Mouse (Mus musculus) megakaryocyte, embryonic 14.5 days (primary cell): ENCODE results near the gene Tmem191c. TPM values are rescaled to one million over a fixed set of nuclear protein-coding genes. Genes with fewer than 3 reads are reported as not detected.

Experiments
- H3K27me3 ChIP-seq: replicated peaks from 2 replicates; pipeline ENCODE3; 2012; ENCODE audit warnings: inconsistent platforms
- H3K36me3 ChIP-seq: replicated peaks from 2 replicates; pipeline ENCODE3; 2012; ENCODE audit warnings: low read length, inconsistent platforms, mixed read lengths
- H3K4me1 ChIP-seq: 2 replicates; pipeline ENCODE4 v1.6.1; 2012; ENCODE audit warnings: inconsistent platforms
- H3K4me3 ChIP-seq: replicated peaks from 2 replicates; pipeline ENCODE3; 2012; ENCODE audit warnings: moderate library complexity, mild to moderate bottlenecking, inconsistent platforms
- H3K9me3 ChIP-seq: 2 replicates; pipeline ENCODE4 v1.6.1; 2012; ENCODE audit warnings: inconsistent platforms
- FLI1 ChIP-seq: IDR thresholded peaks from 2 replicates; pipeline ENCODE4 v1.6.1; 2012; ENCODE audit warnings: low read length, inconsistent platforms, mixed read lengths
- GATA1 ChIP-seq: IDR thresholded peaks from 3 replicates; pipeline ENCODE4 v1.6.1; 2012; ENCODE audit warnings: mixed read lengths, low read length, inconsistent platforms, borderline replicate concordance
- polyA plus RNA-seq: library from polyadenylated mRNA; stranded (reverse); fragments of >175 nt; gene quantifications from 2 replicates; pipeline ENCODE4 v1.2.3, GENCODE M21; 2012; ENCODE audit warnings: low replicate concordance; ENCODE audit not compliant: insufficient read depth

The Tmem191c gene
- polyA plus RNA-seq, 1 experiment = 13.2 TPM

DNA sequence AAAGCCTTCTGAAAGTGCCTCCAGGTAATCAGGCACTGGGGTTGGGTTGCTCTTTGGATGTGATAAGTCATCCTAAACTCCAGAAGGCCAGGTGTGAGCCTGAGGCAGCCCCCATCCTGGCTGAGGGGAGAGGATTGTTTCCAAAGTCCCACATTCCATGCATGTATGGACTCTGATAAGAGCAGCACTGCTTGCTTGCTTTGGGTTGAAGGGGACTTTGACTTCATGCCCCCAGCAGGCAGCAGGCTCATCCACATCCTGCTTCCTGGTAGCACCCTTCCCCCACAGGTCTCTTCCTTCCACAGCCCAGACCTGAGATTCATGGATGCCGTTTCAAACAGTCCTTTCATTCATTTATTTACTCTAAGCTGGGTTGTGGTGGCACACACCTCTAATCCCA, 32.1 kb upstream of the Tmem191c start:
- H3K4me1 ChIP-seq = peaks cover 42% of the 10 kb centered on the region
- TF ChIP-seq FLI1 = no peak
- TF ChIP-seq GATA1 = no peak
- no peak overlapping the region for H3K4me3 ChIP-seq
- H3K36me3 ChIP-seq = no peaks in the 10 kb centered on the region
- H3K9me3 ChIP-seq = no peaks in the 10 kb centered on the region
- no peaks in the 10 kb centered on the region for H3K27me3 ChIP-seq

DNA sequence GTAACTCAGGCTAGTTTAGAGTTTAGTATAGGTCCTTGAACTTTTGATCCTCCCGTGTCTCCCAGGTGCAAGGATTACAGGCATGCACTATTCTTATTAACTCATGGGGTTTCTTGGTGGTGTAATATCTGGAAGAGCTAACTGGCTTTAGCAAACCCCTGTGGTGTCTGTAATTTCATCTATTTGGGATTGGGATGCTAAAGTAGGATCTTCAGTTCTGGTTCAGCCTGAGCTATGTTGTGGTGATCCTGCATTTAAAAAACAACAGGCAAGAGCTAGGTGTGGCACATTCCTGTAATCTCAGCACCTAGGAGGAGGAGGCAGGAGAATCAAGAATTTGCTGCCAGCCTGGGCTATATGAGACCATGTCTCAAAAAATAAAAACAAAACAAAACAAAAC, 30.9 kb upstream of the Tmem191c start:
- H3K4me1 ChIP-seq = peaks cover 42% of the 10 kb centered on the region
- H3K4me3 ChIP-seq = no peak overlapping the region
- H3K27me3 ChIP-seq = no peaks in the 10 kb centered on the region
- no peaks in the 10 kb centered on the region for H3K36me3 ChIP-seq
- no peak for TF ChIP-seq FLI1
- no peak for TF ChIP-seq GATA1
- H3K9me3 ChIP-seq = no peaks in the 10 kb centered on the region

DNA sequence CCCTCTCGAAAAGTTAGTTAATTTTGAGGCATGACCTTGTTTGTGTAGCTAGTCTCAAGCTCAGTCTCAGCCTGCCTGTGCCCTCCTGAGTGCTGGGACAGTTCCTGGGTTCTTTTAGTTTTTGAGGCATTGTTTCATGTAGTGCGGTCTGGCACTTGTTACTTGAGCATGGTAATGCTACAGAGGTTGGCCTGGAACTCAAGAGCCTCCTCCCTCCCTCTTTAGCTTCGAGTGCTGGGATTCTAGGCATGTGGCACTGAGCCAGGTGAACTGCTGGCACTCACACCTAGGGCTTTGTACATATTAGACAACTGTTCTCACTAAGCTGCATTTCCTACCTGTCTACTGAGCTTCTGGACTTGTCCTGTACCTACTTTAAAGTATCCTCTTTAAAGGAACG, 28.1 kb upstream of the Tmem191c start:
- H3K9me3 ChIP-seq = no peaks in the 10 kb centered on the region
- no peaks in the 10 kb centered on the region for H3K36me3 ChIP-seq
- peaks cover 56% of the 10 kb centered on the region for H3K4me1 ChIP-seq
- H3K4me3 ChIP-seq = no peak overlapping the region
- no peaks in the 10 kb centered on the region for H3K27me3 ChIP-seq
- TF ChIP-seq FLI1 (no peak), GATA1 (no peak)

DNA sequence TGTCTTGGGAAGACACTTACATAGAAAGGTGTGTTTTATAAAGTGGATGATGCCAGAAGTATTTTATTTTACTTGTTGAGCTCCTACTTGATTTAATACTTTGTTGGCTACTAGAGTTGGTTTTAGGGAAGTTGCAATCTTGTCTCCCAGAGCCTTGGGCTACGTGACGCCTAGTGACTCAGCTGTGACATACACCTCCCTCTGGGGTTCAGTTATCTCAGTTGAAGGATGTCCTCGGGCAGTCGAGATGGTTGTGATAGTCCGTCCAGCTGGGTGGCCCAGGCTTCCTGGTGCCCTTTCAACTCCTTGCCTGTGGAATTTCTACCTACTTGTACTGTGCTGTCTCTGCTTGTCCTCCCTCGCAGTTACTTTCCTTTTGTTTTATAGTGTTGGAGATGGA, 26.7 kb upstream of the Tmem191c start:
- TF ChIP-seq FLI1 (no peak), GATA1 (no peak)
- no peaks in the 10 kb centered on the region for H3K27me3 ChIP-seq
- peak overlapping the region; percentile 80 for H3K4me3 ChIP-seq
- peaks cover 60% of the 10 kb centered on the region for H3K4me1 ChIP-seq
- no peaks in the 10 kb centered on the region for H3K9me3 ChIP-seq
- H3K36me3 ChIP-seq = no peaks in the 10 kb centered on the region

DNA sequence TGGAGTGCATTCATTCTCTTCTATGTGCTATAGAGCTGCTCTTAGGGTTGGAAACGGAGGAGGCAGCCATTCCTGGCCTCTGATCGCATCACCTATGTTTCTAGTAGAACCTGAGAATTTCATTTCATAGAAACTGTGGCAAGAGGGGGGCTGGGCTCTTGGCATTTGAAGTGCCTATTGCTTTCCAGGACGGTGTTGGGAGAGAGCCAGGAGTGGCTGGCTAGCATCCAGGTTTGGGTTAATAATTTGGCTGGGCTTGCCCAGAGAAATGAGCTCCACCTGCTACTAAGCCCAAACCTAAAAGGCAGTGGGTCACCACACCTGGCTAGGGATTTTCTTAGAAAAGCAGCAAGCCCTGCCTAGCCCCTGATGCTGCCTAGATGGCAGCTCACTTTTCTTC, 24.3 kb upstream of the Tmem191c start:
- H3K27me3 ChIP-seq = no peaks in the 10 kb centered on the region
- H3K4me1 ChIP-seq = peaks cover 70% of the 10 kb centered on the region
- no peak for TF ChIP-seq GATA1
- no peak for TF ChIP-seq FLI1
- H3K4me3 ChIP-seq = no peak overlapping the region
- H3K36me3 ChIP-seq = peaks cover 15% of the 10 kb centered on the region
- H3K9me3 ChIP-seq = no peaks in the 10 kb centered on the region

DNA sequence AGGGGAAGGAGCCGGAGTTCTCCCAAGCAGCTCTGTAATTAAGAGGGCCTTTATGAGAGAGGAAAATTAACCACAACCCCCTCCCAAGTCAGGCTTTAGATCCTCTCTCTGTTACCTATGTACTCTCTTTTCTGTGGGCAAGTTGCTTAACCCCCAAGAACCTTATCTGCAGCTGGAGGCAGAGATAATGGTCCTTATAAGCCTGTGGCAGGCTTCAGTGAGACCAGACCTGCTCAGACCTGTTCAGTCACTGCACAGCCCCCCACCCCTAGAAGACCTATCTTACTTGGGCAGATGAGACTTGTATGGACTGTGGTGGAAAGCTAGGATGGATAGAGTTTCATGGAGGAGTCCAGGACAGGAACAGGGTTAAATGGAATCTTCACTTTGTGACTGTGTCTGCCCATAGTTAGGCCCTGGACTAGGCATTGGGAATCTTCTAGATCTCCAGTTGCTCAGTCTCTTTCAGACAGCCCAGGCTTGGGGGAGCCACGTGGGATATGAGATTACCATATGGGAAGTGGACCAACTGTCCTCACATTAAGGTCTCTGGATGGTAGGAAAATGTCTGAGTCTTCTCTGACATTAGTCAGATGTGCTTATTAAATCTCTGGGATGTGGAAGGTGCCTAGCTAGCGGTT, 23.7 kb upstream of the Tmem191c start:
- Histone ChIP-seq H3K27me3 (no peaks in the 10 kb centered on the region), H3K9me3 (no peaks in the 10 kb centered on the region), H3K4me3 (no peak overlapping the region), H3K36me3 (peaks cover 18% of the 10 kb centered on the region), H3K4me1 (peaks cover 74% of the 10 kb centered on the region)
- no peak for TF ChIP-seq GATA1

DNA sequence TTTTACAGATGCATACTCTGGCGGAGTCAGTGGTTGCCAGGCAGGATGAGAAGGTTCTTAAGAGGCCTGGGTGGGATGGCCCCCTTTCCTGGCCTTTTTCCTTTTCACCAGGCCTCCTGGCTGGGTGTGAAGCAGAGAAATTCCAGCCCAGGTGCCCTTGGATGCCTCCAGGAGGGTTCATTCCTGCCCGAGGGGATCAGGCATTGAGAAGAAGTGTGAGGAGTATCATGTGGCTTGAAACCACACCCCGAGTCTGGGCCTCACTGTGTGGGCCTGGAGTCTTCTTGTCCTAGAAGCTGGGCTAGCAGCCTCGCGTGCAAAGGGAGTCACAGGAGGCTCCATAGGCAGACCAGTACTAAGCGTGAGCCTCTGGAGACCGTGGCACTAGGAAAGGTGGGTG, 23.0 kb upstream of the Tmem191c start:
- Histone ChIP-seq H3K4me3 (no peak overlapping the region), H3K4me1 (peaks cover 75% of the 10 kb centered on the region), H3K9me3 (no peaks in the 10 kb centered on the region), H3K27me3 (no peaks in the 10 kb centered on the region), H3K36me3 (peaks cover 25% of the 10 kb centered on the region)
- TF ChIP-seq FLI1 (no peak), GATA1 (no peak)

DNA sequence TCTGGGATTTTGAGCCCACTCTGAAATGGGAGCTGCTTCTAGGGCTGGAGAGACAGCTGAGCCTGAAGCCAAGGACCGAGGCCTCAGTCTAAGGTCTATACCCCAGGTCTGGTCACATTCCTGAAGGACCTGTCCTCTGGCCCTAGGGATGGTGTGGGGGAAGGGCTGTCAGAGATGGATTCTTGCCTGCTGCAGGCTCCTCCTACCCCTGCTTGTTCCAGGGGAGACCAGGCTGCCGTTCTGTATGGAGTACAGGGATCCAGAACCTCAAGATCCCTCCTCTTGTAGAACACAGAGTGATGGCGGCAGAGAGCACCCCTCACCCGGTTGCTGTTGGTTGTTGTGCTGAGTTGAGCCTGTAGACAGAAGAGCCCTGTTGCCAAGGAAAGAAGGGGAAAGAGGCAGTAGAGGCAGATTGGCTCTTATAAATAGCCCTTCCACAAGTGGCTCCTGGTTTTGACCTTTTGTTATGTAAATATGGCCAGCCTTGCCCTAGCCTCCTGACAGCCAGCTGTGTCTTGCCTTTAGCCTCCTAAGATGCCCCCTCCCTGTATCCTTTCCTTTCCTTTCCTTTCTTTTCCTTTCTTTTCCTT, 21.8 kb upstream of the Tmem191c start:
- no peak for TF ChIP-seq FLI1
- peaks cover 37% of the 10 kb centered on the region for H3K36me3 ChIP-seq
- H3K4me1 ChIP-seq = peaks cover 83% of the 10 kb centered on the region
- H3K9me3 ChIP-seq = no peaks in the 10 kb centered on the region
- no peaks in the 10 kb centered on the region for H3K27me3 ChIP-seq
- H3K4me3 ChIP-seq = no peak overlapping the region

DNA sequence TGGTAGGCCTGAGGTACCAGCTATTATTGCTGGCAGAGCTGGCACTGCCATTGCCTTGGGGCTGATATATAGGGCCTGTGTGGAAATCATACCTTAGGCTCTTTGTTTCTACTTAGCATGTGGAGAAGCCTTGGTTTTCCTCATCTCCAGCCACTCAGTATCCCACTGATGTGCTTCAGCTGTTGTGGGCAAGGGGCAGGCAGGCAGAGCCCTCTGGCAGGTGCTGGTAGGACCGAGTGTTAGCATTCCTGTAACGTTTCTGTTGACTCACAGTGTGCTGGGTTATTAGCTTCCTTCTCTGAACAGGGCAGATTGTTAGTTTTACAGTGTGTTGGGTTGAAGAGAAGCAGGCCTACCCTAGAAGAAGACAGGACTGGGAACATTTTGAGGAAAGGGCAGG, 20.6 kb upstream of the Tmem191c start:
- Histone ChIP-seq H3K4me3 (no peak overlapping the region), H3K4me1 (peaks cover 76% of the 10 kb centered on the region), H3K9me3 (no peaks in the 10 kb centered on the region), H3K36me3 (peaks cover 42% of the 10 kb centered on the region), H3K27me3 (no peaks in the 10 kb centered on the region)
- no peak for TF ChIP-seq GATA1

DNA sequence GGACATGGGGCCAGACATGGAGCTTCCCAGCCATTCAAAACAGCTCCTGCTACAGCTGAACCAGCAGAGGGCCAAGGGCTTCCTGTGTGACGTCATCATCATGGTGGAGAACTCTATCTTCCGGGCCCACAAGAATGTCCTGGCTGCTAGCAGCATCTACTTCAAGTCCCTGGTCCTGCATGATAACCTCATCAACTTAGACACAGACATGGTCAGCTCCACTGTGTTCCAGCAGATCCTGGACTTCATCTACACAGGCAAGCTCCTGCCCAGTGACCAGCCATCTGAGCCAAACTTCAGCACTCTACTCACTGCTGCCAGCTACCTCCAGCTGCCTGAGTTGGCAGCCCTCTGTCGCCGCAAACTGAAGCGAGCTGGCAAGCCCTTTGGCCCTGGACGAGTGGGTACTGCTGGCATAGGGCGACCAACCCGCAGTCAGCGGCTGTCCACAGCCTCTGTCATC, 18.5 kb upstream of the Tmem191c start:
- Histone ChIP-seq H3K4me1 (peaks cover 63% of the 10 kb centered on the region), H3K4me3 (no peak overlapping the region), H3K27me3 (no peaks in the 10 kb centered on the region), H3K36me3 (peaks cover 60% of the 10 kb centered on the region), H3K9me3 (no peaks in the 10 kb centered on the region)
- TF ChIP-seq FLI1 (no peak), GATA1 (no peak)

DNA sequence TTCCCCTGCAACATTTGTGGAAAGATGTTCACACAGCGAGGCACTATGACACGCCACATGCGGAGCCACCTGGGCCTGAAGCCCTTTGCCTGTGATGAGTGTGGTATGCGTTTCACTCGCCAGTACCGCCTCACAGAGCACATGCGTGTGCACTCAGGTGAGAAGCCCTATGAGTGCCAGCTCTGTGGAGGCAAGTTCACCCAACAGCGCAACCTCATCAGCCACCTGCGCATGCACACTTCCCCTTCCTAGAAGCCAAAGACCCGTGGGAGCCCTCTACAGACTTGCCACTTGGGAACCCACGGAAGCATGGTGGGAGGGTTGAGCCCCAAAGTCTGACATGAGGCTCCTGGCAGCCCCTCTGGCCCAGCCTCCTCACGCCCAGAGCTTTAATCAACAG, 17.0 kb upstream of the Tmem191c start:
- H3K27me3 ChIP-seq = no peaks in the 10 kb centered on the region
- no peak for TF ChIP-seq FLI1
- TF ChIP-seq GATA1 = no peak
- peaks cover 61% of the 10 kb centered on the region for H3K36me3 ChIP-seq
- no peaks in the 10 kb centered on the region for H3K9me3 ChIP-seq
- H3K4me1 ChIP-seq = peaks cover 48% of the 10 kb centered on the region
- H3K4me3 ChIP-seq = no peak overlapping the region
